Mouse (Mus musculus): Measurements from ENCODE around the gene Bmp2k.

Bmp2k gene

DNA sequence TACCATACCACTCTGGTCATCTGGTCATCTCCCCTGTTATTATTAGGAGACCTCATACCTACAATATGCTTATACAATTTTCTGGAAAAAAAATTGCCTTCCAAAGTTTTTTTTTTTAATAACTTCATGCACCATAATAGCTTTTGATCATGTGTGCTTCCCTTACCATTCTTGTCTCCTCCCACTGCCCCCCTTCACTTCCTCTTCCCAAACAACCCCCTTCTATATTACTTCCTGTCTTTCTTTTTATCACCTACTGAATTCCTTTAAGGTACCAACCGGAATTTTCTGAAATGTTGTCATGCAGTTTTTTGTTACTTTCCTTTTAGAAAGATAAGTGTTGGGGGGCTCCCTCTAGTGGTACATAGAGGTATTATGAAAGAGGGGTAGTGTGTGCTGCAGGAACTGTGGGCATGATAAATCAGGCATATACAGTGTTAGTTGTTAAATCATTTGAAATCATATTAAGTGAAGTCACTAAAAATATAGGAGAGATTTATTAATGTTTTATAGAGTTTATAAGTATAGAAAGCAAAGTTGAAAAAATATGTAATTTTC, 58.1 kb downstream of the Bmp2k start:
- DNase-seq (ENCODE audit: low read depth) = peak; percentile 85

DNA sequence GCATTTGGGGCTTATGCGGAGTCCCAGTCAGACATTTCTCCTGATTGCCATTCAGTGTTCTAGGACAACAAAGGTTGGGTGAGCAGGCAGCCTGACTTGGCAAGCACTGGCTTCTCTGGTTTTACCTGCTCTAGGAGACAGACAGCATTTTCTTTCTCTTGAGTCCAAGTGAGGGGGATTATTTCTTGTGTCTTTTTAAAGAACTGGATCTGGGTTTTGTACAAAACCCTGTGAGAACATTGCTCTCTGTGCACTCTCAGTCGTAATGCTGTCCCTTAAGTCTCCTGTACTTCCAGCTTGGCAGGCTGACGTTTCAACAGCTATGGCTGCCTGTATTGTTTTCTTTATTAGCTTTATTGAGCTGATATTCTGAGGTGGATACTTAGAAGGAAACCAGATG, 58.9 kb downstream of the Bmp2k start:
- no peak for DNase-seq (ENCODE audit: low read depth)

DNA sequence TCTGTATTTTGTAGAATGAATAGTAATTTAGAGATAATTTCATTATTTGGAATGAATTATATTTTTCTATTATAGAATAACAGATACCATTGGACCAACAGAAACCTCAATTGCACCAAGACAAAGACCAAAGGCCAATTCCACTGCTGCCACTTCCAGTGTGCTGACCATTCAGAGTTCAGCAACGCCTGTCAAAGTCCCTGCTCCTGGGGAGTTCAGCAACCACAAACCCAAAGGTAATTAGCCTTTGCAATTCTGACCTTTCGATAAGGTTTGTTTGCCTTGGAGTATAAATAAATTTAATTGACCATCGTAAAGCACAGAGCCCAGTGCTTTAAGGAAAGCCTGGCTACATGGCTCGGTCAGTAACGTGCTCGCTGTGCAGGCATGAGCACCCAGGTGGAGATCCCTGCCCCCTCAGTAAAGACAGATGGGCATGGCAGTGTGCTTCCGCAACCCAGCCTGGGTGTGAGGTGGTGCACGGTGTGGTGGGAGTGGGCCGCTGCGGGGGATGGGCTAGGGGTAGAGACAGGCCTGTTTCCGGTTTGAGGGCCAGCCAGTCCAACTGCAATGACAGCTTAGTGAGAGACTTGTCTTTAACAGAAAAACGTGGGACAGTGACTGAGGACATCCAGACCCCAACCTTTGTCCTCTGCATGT, 59.4 kb downstream of the Bmp2k start:
- DNase-seq (ENCODE audit: low read depth) = no peak

DNA sequence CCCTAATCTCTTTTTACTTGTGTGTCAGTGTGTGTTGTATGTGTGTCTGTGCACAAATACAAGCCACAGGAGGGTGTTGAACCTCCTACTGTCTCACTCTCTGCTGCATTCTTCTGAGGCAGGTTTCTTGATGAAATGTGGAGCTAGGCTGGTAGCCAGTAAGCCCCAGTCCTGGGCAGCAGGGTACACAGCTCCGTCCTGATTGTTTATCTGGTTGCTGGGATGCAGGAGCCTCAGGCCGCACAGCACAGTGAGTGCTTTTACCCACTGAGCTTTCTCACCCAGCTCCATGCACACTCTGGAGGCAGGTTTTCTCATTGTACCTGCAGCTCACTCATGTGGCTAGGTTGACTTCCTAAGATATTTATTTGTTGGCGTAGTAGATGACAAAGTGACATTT, 63.4 kb downstream of the Bmp2k start:
- DNase-seq (ENCODE audit: low read depth) = no peak

DNA sequence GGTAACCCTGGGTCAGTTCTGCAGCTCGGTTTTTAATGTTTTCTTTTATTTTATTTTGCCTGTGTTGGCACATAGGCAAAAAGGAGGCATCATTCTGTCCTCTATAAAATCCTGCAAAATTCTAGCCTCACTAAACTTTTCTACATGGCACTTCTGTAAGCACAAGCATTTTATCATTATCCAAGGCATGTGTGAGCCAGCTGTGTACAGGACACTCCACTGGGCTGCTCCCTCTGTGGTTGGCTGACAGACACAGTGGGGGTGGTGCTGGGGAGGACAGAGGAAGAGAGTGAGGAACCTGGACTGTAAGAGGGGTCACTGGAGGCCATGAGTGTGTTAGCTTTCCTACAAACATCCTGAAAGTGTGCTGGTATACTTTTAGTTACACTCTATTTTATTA, 64.6 kb downstream of the Bmp2k start:
- DNase-seq (ENCODE audit: low read depth) = no peak

DNA sequence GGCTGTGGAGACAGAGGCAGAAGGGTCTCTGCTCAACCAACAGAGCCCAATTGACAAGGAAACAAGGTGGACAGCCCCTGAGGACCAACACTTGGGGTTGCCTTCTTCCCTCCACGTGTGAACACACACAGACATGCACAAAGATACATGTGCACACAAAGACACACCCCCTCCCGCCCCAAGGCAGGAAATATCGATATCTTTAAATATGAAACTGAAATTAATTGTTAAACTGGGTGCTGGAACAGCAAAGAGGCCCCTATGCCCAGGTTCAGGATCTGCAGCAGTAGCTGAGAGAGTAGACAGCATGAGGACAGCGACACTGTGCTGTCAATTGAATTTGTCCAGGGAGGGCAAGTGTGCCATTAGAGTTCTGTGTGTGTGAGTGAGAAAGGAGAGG, 68.3 kb downstream of the Bmp2k start:
- DNase-seq (ENCODE audit: low read depth) = no peak

DNA sequence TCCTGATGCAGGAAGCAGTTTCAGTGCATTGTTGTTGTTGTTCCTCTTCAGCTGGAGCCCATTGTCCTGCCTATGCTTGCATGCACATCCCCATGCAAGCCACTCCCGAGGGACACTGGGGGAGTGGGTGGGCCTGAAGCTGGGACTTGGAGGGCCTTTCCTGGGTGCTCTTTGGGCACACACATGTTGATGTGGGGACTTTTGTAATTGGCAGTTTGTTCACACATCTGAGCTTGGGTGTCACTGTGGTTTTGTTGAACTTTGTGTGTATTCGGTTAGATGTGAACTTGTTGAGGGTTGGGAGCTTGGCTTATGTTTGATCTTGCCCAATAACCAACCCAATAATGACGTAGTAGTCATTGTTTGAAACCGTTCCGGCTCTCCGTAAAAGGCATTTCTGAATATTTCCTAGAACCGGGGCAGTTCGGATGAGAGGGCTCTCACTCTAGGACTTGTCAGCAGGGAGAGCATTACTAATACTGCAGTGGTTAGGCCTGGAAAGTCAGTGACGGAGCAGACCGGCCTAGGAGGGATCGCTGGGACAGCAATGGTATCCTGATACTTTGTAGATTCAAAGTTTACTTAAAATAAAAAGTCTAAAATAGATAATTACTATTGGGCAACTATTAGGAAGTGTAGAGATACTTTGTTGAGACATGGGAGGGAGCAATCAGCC, 78.1 kb downstream of the Bmp2k start:
- no peak for DNase-seq (ENCODE audit: low read depth)

DNA sequence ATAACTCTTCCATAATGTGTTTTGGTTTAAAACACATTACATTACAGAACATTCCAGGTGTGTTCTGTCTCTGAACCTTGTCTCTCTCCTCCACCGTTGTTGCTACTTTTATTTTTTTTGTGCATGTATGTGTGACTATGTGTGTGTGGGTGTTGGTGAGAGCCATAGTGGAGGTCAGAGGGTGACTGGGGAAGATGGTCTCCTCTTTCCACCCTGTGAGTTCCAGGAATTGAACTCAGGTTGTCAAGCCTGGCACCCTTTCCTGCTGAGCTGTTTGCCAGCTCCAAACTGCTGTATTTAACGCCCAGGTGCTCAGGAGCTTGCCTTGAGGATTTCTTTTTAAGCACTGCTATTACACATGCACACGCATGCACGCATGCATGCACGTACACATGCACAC, 78.7 kb downstream of the Bmp2k start:
- no peak for DNase-seq (ENCODE audit: low read depth)

DNA sequence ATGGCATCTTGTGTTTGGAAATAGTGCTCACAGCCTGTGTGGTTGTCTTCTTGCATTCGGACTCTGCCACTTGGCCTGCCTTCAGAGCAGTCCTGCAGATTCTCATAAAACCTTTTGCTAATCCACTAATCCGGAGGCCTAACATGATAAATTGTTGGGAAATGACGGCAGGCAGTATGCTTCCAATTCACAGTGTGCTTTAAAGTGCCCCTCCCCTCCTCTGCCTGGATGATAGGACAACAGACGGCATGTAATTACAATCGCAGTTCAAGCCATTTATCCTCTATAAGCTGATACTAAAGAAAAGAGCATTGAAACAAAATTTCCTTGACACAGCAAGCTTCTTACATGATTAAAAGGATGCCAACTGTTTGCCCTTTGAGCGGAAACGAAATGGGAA, 80.2 kb downstream of the Bmp2k start:
- no peak for DNase-seq (ENCODE audit: low read depth)

DNA sequence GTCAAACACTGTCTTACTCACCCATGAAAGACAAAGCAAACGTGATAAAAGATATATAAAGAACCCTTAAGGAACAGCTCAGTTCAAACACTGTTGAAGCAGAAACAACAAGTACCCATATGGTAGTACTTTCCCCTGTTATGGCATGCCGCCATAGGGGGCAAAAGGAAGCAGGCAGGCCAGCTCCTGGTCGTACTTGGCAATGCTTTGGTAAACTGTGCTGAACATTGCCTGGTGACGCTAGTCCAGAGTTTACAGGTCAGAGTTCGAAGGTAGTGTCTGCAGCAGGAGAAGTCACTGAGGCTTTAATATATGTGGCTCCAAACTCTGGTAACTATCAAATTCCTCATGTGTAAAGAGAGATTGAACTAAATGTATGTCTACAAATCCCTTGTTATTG, 81.2 kb downstream of the Bmp2k start:
- no peak for DNase-seq (ENCODE audit: low read depth)

DNA sequence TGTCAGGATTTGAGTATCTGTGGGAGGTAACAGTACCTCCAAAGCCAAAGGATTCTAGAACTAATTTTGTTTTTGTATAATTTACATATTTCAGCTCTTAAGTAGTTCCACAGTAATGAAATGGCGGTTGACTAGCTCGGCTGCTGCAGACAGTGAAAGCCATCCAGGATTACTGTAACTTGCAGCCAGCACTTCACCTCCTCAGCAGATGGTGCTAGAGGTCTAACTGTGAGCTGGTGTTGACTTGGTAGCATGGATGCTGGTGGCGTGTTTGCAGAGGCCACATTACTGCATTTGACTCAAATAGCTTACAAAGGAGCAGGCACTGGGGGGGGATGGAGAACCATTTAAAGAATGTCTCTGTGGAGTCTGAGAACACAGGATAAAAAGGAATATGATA, 84.0 kb downstream of the Bmp2k start:
- peak; percentile 22 for DNase-seq (ENCODE audit: low read depth)

DNA sequence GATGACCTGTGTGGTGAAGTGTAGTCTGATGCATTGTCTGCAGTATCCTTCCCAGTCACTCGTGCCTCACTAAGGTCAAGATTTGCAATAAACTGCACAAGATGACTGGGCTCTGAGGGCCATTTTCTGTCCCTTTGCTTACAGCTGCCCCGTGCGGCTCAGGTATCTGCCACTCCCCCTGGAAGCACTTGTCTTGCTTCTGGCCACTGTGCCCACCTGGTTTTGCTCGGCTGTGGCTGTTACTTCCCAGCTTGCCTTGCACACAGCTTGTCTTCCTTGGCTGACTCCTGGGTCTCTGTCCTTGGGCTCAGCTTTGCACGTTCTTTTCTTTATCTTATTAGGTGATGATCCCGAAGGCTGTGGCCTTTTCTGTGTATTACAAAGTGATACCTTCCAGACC, 86.2 kb downstream of the Bmp2k start:
- DNase-seq (ENCODE audit: low read depth) = no peak

DNA sequence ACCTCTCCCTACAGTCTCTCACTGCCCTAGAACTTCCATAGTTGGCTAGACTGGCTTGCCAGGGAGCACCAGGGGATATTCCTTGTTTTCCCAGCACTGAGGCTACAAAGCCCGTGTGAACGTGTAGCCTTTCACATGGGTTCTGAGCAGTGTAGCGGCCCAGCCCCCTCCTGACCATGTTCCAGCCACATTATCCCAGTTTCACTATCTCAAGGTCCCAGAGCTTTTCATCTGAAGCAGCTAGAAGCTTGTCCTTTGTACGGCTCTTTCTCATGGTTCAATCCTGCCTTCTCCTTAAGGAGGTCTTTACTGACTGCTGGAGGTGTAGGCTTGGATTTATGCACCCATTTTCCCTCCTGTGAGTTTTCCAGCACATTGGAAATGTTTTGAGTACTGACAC, 87.1 kb downstream of the Bmp2k start:
- no peak for DNase-seq (ENCODE audit: low read depth)

DNA sequence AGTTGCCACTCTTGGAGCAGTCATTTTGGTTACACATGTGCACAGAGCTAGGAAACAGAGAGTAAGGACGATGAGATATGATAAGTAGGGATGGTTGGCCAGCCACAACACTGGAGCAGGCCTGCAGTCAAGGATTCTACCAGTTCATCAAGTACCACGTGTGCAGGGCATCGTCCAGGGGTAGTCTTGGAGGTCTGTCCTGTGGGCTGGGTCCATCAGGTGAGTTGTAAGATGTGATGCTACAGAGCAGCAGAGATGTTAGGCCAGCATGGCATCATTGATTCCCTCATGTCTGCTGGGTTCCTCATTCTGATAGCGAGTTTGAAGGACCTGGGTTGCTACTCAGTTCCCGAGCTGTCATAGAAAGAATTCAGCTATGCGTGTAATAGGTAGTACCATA, 87.6 kb downstream of the Bmp2k start:
- no peak for DNase-seq (ENCODE audit: low read depth)

DNA sequence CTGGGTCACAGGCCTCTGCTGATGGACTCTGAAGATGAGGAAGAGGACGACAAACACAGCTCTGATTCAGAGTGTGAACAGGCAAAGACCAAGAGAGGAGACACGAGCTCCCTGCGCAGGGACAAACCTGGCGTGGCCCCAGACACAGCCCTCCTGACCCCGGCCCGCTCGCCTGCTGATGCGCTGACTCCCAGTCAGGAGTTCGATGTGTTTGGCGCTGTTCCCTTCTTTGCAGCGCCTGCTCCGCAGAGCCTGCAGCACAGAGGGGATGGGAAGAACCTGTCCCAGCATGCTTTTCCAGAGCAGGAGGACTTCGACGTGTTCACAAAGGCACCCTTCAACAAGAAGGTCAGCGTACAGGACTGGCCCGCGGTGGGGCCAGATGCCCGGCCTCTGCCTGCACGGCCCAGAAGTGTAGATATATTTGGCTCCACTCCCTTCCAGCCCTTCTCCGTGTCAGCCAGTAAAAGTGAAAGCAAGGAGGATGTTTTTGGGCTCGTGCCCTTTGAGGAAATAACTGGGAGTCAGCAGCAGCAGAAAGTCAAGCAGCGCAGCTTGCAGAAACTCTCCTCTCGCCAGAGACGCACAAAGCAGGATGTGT, 89.6 kb downstream of the Bmp2k start:
- no peak for DNase-seq (ENCODE audit: low read depth)

DNA sequence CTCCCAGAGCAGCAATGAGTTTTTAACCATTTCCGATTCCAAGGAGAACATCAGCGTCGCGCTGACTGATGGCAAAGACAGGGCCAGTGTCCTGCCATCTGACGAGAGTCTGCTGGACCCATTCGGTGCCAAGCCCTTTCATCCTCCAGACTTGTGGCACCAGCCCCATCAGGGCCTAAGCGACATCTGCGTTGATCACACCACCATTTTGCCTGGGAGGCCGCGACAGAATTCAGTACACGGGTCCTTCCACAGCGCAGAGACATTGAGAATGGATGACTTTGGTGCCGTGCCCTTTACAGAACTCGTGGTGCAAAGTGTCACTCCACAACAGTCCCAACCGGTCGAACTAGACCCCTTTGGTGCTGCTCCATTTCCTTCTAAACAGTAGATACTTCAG, 90.3 kb downstream of the Bmp2k start:
- no peak for DNase-seq (ENCODE audit: low read depth)

DNA sequence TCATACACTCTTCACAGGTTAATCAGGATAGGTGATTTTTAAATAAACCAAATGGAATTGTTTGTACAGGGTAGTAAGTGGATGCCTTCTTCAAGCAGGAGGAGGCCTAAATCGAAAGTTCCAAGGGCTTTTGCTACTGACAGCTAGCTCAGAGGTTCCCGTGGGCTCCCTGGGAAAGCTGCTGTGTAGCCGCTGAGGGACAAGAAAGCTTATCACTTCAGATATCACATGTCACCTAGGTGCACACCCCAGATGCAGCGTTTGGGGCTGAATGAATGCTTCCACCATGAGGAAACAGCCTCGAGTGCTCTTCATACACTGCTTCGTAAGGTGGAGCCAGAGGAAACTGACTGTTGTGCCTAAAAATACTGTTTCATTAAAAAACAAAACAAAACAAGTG, 90.7 kb downstream of the Bmp2k start:
- DNase-seq (ENCODE audit: low read depth) = no peak

DNA sequence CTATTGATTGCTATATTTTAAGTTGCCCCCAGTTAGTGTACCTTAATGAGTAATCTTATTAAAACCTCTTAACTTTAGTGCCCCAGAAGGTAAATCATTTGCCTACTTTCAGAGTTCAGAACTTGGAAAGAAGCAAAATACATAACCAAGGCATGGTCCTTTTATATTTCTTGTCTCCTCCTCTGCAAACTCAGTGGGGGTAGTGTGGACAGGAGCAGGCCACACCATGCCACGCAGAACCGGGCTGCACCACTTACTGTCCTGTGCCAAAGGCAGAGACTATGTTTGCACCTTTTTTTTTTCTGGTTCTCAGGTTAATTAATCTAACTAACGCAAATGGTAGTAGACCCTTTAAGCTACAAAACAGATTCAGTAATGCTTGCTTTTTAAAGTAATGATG, 91.9 kb downstream of the Bmp2k start:
- no peak for DNase-seq (ENCODE audit: low read depth)

DNA sequence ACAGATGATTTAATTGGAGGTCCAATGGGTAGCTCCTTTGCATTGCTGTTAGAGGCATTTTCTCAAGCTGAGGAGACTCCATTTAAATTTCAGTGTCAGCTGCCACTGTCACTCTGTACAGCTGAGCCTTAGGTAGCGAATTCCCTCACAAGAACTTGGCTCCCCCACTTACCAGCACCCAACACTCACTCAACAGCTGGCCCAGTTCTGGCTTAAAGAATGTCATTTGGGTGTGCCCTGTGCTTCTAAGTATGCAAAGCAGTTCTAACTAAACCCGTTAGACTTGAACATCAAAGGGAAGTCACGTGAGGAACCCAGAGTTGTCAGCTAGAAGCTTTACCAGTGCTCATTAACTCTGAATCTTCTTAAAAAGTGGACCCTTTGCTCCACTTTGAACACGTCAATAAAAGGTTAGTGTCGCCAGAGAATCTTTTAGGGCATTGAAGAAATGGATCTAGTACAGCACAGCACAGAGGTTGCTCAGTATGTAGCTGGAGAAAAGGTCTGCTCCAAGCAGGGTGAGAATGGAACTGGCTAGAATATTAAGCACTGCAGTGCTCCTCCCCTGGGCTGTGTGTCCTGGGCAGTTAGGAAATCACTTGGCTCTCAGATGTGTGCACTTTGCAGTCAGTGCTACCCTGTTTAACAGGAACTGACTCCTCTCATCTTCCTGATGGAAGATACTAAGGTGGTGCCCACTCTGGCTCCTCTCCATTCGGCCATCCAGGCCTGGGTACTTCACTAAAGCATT, 92.7 kb downstream of the Bmp2k start:
- DNase-seq (ENCODE audit: low read depth) = no peak

DNA sequence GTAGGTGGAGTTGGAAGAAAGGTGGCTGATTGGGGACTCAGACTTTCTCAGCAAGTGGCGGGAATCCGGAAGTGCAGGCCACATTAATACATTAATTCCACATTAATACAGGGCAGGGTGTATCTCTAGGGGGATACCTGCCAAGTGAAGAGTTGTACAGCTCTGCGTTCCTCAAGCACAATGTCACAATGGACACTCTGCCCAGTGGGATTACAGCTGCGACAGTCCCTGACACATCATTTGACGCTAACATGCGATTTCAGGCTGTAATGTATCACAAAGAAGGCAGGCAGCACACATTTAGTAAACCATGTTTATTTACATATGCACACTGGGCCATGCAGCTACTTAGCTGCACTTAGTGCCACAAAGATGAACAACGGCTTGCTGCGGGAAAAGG, 95.5 kb downstream of the Bmp2k start:
- no peak for DNase-seq (ENCODE audit: low read depth)

DNA sequence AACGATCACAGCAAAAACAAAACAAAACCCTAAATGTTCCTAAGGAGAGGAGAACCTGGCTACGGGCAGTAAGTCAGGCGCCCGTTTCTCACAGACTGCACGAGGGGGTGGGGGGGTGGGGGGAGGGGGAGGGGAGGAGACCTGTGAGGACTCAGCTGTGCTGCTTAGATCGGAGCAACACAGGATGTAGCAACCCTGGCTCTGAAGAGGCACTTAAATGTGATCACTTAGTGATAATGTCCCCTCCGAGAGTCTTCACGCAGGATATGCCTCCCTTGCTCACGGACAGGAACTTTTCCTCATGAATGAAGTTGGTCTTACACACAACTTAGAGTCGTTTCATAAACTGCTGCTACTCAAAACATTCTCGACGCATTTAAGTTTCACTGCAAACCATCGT, 97.8 kb downstream of the Bmp2k start:
- DNase-seq (ENCODE audit: low read depth) = no peak

DNA sequence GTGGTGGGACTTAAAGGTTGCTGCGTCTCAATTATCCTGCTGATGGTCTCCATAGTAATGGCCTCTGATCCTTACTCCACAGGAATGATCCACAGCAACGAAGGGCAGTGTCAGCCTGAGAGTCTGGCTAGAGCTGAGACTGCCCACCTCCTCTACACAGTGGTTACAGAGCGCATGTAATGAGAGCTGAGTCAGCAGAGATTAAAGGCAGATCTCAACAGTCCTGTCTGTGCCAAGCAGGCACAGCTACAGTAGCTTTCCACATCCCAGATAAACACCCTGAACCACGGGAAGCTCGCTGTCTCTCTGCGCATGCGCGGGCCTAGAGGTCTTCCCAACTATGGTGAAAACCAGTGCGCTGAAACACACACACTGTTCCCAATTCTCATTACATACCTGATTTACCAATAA, 100.1 kb downstream of the Bmp2k start:
- no peak for DNase-seq (ENCODE audit: low read depth)

DNA sequence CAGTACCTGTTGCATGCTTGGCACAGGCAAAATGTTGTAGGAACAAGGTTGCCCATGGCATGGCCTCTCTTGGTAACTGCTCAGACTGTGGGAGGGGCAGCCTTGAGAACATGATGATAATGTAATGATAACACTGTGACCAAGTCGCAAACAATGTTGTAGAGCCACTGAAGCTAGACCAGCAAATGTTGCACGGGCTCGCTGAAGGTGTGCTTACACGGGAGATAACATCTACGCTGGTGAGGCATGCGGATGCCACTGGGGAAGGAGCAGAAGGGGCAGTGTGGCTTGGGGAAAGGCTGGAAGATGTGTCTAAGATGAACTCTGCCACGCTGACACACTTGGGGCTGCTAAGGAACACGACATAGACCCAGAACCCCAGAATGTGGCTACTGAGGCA, 102.5 kb downstream of the Bmp2k start:
- no peak for DNase-seq (ENCODE audit: low read depth)

Data from 416B (cell line).